Mouse (Mus musculus) midbrain, embryonic 16.5 days (tissue): Measurements from ENCODE around the gene Rapgef3. TPM values are rescaled to one million over a fixed set of nuclear protein-coding genes. Genes with fewer than 3 reads are reported as not detected.

Experiments used
- ATAC-seq: fragments of 200-750 bp; cut with Nextera tagmentation; 2 replicates; pipeline ENCODE4 v1.8.0; 2017; ENCODE audit warnings: moderate TSS enrichment
- H3K27ac ChIP-seq: fragments of 300-500 bp; sonication (generic); 2 replicates; pipeline ENCODE4 v1.5.1; 2014; ENCODE audit warnings: mild to moderate bottlenecking, low read length, mixed read lengths
- H3K27me3 ChIP-seq: fragments of 300-500 bp; sonication (generic); 2 replicates; pipeline ENCODE4 v1.6.1; 2014; ENCODE audit warnings: low read depth, low read length, mixed read lengths; ENCODE audit not compliant: control insufficient read depth, insufficient read depth
- H3K36me3 ChIP-seq: fragments of 300-500 bp; sonication (generic); 2 replicates; pipeline ENCODE4 v1.6.1; 2014; ENCODE audit warnings: mild to moderate bottlenecking, low read length, moderate library complexity, mixed read lengths; ENCODE audit not compliant: control insufficient read depth, insufficient read depth
- H3K4me1 ChIP-seq: fragments of 300-500 bp; sonication (generic); 2 replicates; pipeline ENCODE4 v1.6.1; 2014; ENCODE audit warnings: mild to moderate bottlenecking, low read length, mixed read lengths; ENCODE audit not compliant: control insufficient read depth, insufficient read depth
- H3K4me2 ChIP-seq: fragments of 300-500 bp; sonication (generic); 2 replicates; pipeline ENCODE4 v1.6.1; 2014; ENCODE audit warnings: mild to moderate bottlenecking, low read length, mixed read lengths
- H3K4me3 ChIP-seq: fragments of 300-500 bp; sonication (generic); 2 replicates; pipeline ENCODE4 v1.5.1; 2014; ENCODE audit warnings: low read depth, mild to moderate bottlenecking, low read length, moderate library complexity, mixed read lengths
- H3K9ac ChIP-seq: fragments of 300-500 bp; sonication (generic); 2 replicates; pipeline ENCODE4 v1.6.1; 2014; ENCODE audit warnings: low read depth, low read length, mixed read lengths
- H3K9me3 ChIP-seq: fragments of 300-500 bp; sonication (generic); replicated peaks from 2 replicates; pipeline ENCODE4 v1.6.1; 2014; ENCODE audit warnings: mild to moderate bottlenecking, low read length, mixed read lengths; ENCODE audit not compliant: control insufficient read depth, poor library complexity, severe bottlenecking
- WGBS: fragments of 180-500 bp; shearing (Covaris S2); extraction: QIAGEN DNeasy Blood & Tissue Kit; methylation state at CpG from one replicate; pipeline ENCODE4 v1.1.7; 2014; 5-methylcytosine and 5-hydroxymethylcytosine counted together
- polyA plus RNA-seq: library from polyadenylated mRNA; unstranded; fragments of >200 nt; fragmentation: Nextera tagmentation; extraction: Ambion mirVana; gene quantifications from 2 replicates; pipeline ENCODE4 v1.2.1, GENCODE M21; 2015

The Rapgef3 gene
- 19.7 and 21.3 TPM in 2 replicates for polyA plus RNA-seq

GRCm38 (mm10) chr15:97767280-97768186 lies at the start of gene Rapgef3:
Rapgef3 (minus strand) TSS chr15:97767972.
- Histone ChIP-seq H3K36me3 (no peaks in the 10 kb centered on the region), H3K27me3 (peaks cover 5% of the 10 kb centered on the region), H3K4me1 (peaks cover 32% of the 10 kb centered on the region), H3K4me3 (peak within 1 kb of the TSS; percentile 51), H3K9ac (peak within 1 kb of the TSS; percentile 67), H3K27ac (peak within 1 kb of the TSS; percentile 68), H3K4me2 (peak within 1 kb of the TSS; percentile 98), H3K9me3 (no peaks in the 10 kb centered on the region)
- ATAC-seq: peak; percentile 80
- WGBS: under 1% methylated on average over 43 of the region's 44 CpGs

- ATAC-seq: no peak
- no peaks in the 10 kb centered on the region for H3K9me3 ChIP-seq
- H3K4me2 ChIP-seq: no peak overlapping the region
- H3K36me3 ChIP-seq: no peaks in the 10 kb centered on the region
- no peak overlapping the region for H3K27ac ChIP-seq
- no peak overlapping the region for H3K9ac ChIP-seq
- no peaks in the 10 kb centered on the region for H3K27me3 ChIP-seq
- peaks cover 14% of the 10 kb centered on the region for H3K4me1 ChIP-seq
- WGBS: 96% methylated on average over 16 of the region's 17 CpGs
- H3K4me3 ChIP-seq: no peak overlapping the region
These were observed 48.6 kb upstream of the Rapgef3 start for GRCm38 (mm10) chr15:97816199-97816994.

- no peak overlapping the region for H3K4me2 ChIP-seq
- H3K27me3 ChIP-seq: no peaks in the 10 kb centered on the region
- H3K36me3 ChIP-seq: no peaks in the 10 kb centered on the region
- WGBS: 95% methylated on average over 4 of the region's 4 CpGs
- peaks cover 14% of the 10 kb centered on the region for H3K4me1 ChIP-seq
- no peak for ATAC-seq
- no peak overlapping the region for H3K27ac ChIP-seq
- H3K9me3 ChIP-seq: no peaks in the 10 kb centered on the region
- no peak overlapping the region for H3K9ac ChIP-seq
- H3K4me3 ChIP-seq: no peak overlapping the region
These were observed 47.5 kb upstream of the Rapgef3 start for GRCm38 (mm10) chr15:97815254-97815653.

- Histone ChIP-seq H3K27ac (no peak overlapping the region), H3K4me1 (peaks cover 14% of the 10 kb centered on the region), H3K9ac (no peak overlapping the region), H3K27me3 (no peaks in the 10 kb centered on the region), H3K9me3 (no peaks in the 10 kb centered on the region), H3K4me2 (no peak overlapping the region), H3K36me3 (no peaks in the 10 kb centered on the region), H3K4me3 (no peak overlapping the region)
- 70% methylated on average over 5 of the region's 5 CpGs for WGBS
- no peak for ATAC-seq
These were observed 46.9 kb upstream of the Rapgef3 start for GRCm38 (mm10) chr15:97814703-97815102.

GRCm38 (mm10) chr15:97813452-97814204 lies 45.9 kb upstream of the Rapgef3 start:
- H3K4me3 ChIP-seq: no peak overlapping the region
- peak overlapping the region; percentile 35; the same call in 1 of the 2 replicates for H3K27ac ChIP-seq
- H3K9me3 ChIP-seq: no peaks in the 10 kb centered on the region
- no peak for ATAC-seq
- H3K4me1 ChIP-seq: peaks cover 14% of the 10 kb centered on the region
- peaks cover 3% of the 10 kb centered on the region; the same call in 1 of the 2 replicates for H3K36me3 ChIP-seq
- 0 out of 2 replicates have a peak overlapping the region, but pooled peaks have one; percentile 28 for H3K9ac ChIP-seq
- WGBS: 47% methylated on average over 21 of the region's 21 CpGs
- H3K27me3 ChIP-seq: no peaks in the 10 kb centered on the region
- no peak overlapping the region; the same call in 1 of the 2 replicates for H3K4me2 ChIP-seq

- no peaks in the 10 kb centered on the region for H3K9me3 ChIP-seq
- no peak overlapping the region for H3K4me3 ChIP-seq
- H3K36me3 ChIP-seq: peaks cover 9% of the 10 kb centered on the region
- peaks cover 14% of the 10 kb centered on the region for H3K4me1 ChIP-seq
- H3K4me2 ChIP-seq: no peak overlapping the region
- 61% methylated on average over 7 of the region's 7 CpGs for WGBS
- 0 out of 2 replicates have a peak overlapping the region, but pooled peaks have one; percentile 28 for H3K9ac ChIP-seq
- no peak for ATAC-seq
- H3K27ac ChIP-seq: no peak overlapping the region; the same call in 1 of the 2 replicates
- no peaks in the 10 kb centered on the region for H3K27me3 ChIP-seq
These were observed 45.1 kb upstream of the Rapgef3 start for GRCm38 (mm10) chr15:97812875-97813274.

GRCm38 (mm10) chr15:97812126-97812525 lies 44.4 kb upstream of the Rapgef3 start:
- H3K4me2 ChIP-seq: no peak overlapping the region
- 67% methylated on average over 6 of the region's 6 CpGs for WGBS
- ATAC-seq: peak; percentile 72
- H3K4me1 ChIP-seq: peaks cover 14% of the 10 kb centered on the region
- H3K27me3 ChIP-seq: no peaks in the 10 kb centered on the region
- peak overlapping the region; percentile 28; the same call in 1 of the 2 replicates for H3K9ac ChIP-seq
- H3K9me3 ChIP-seq: no peaks in the 10 kb centered on the region
- H3K36me3 ChIP-seq: peaks cover 12% of the 10 kb centered on the region
- H3K27ac ChIP-seq: peak overlapping the region; percentile 7; the same call in 1 of the 2 replicates
- no peak overlapping the region for H3K4me3 ChIP-seq

- no peak overlapping the region for H3K4me3 ChIP-seq
- peaks cover 17% of the 10 kb centered on the region for H3K36me3 ChIP-seq
These were observed 43.5 kb upstream of the Rapgef3 start for GRCm38 (mm10) chr15:97811307-97811706.

More at GRCm38 (mm10) chr15:97811307-97811706, 43.5 kb upstream of the Rapgef3 start:
- no peaks in the 10 kb centered on the region for H3K27me3 ChIP-seq
- no peak overlapping the region for H3K4me2 ChIP-seq
- H3K4me1 ChIP-seq: peaks cover 14% of the 10 kb centered on the region
- no peak overlapping the region for H3K27ac ChIP-seq
- 86% methylated on average over 9 of the region's 9 CpGs for WGBS
- no peak for ATAC-seq
- no peak overlapping the region for H3K9ac ChIP-seq
- H3K9me3 ChIP-seq: no peaks in the 10 kb centered on the region
